Mouse (Mus musculus): ENCODE data around the gene Psmd9.

GRCm38 (mm10) chr5:123288079-123288478 is 118.9 kb downstream of the Psmd9 start:
- TF ChIP-seq GATA1 (IDR thresholded peaks at IDR 0.05; ENCODE audit: borderline replicate concordance, low read length) (no peak), FLI1 (IDR thresholded peaks at IDR 0.05; ENCODE audit: low read length) (no peak)
